Mouse (Mus musculus): Measurements from ENCODE around the gene Klf12. TPM values are rescaled to one million over a fixed set of nuclear protein-coding genes. Genes with fewer than 3 reads are reported as not detected.
A peak's percentile ranks its signal among the peaks of the same experiment; 100 is the strongest.

The Klf12 gene
- polyA plus RNA-seq, 1 experiment from 2014 or later = 44.4 TPM

- Histone ChIP-seq H3K27ac (replicated peaks) (peak overlapping the region; percentile 96), H3K9me3 (no peaks in the 10 kb centered on the region), H3K27me3 (no peaks in the 10 kb centered on the region), H3K4me2 (peak overlapping the region; percentile 94), H3K36me3 (no peaks in the 10 kb centered on the region), H3K9ac (peak overlapping the region; percentile 89), H3K4me3 (peak overlapping the region; percentile 65), H3K4me1 (replicated peaks) (peaks cover 34% of the 10 kb centered on the region)
- ATAC-seq (ENCODE audit: low read depth) = peak; percentile 90
- 1% methylated on average over 40 of the region's 48 CpGs for WGBS
Observed at GRCm38 (mm10) chr14:100284861-100285655, 579 bp upstream of the Klf12 start.

GRCm38 (mm10) chr14:100283411-100284118, 914 bp downstream of the Klf12 start:
- WGBS = 0% methylated on average over 27 of the region's 27 CpGs
- peak overlapping the region; percentile 96 for H3K27ac ChIP-seq (replicated peaks)
- peak overlapping the region; percentile 89 for H3K9ac ChIP-seq
- no peaks in the 10 kb centered on the region for H3K27me3 ChIP-seq
- peaks cover 34% of the 10 kb centered on the region for H3K4me1 ChIP-seq (replicated peaks)
- H3K4me3 ChIP-seq = peak overlapping the region; percentile 65
- H3K9me3 ChIP-seq = no peaks in the 10 kb centered on the region
- peak; percentile 9 for ATAC-seq (ENCODE audit: low read depth)
- peak overlapping the region; percentile 94 for H3K4me2 ChIP-seq
- no peaks in the 10 kb centered on the region for H3K36me3 ChIP-seq

GRCm38 (mm10) chr14:100282651-100283050, 1.8 kb downstream of the Klf12 start:
- peak overlapping the region; percentile 65 for H3K4me3 ChIP-seq
- H3K4me2 ChIP-seq = peak overlapping the region; percentile 94
- H3K36me3 ChIP-seq = no peaks in the 10 kb centered on the region
- peak overlapping the region; percentile 89 for H3K9ac ChIP-seq
- H3K27ac ChIP-seq (replicated peaks) = peak overlapping the region; percentile 96; the same call in 1 of the 2 replicates
- no peaks in the 10 kb centered on the region for H3K9me3 ChIP-seq
- WGBS = 4% methylated on average over 7 of the region's 7 CpGs
- peaks cover 34% of the 10 kb centered on the region for H3K4me1 ChIP-seq (replicated peaks)
- no peaks in the 10 kb centered on the region for H3K27me3 ChIP-seq
- ATAC-seq (ENCODE audit: low read depth) = no peak

GRCm38 (mm10) chr14:100281734-100282133, 2.7 kb downstream of the Klf12 start:
- ATAC-seq (ENCODE audit: low read depth) = no peak
- H3K27ac ChIP-seq (replicated peaks) = no peak overlapping the region
- no peak overlapping the region; the same call in 1 of the 2 replicates for H3K4me3 ChIP-seq
- H3K9me3 ChIP-seq = no peaks in the 10 kb centered on the region
- no peaks in the 10 kb centered on the region for H3K27me3 ChIP-seq
- WGBS = 64% methylated on average over 3 of the region's 3 CpGs
- peaks cover 25% of the 10 kb centered on the region for H3K4me1 ChIP-seq (replicated peaks)
- no peaks in the 10 kb centered on the region for H3K36me3 ChIP-seq
- H3K4me2 ChIP-seq = peak overlapping the region; percentile 39
- H3K9ac ChIP-seq = no peak overlapping the region

GRCm38 (mm10) chr14:100274179-100274578, 10.3 kb downstream of the Klf12 start:
- Histone ChIP-seq H3K27ac (replicated peaks) (no peak overlapping the region), H3K4me2 (no peak overlapping the region), H3K4me3 (no peak overlapping the region), H3K27me3 (no peaks in the 10 kb centered on the region), H3K9me3 (no peaks in the 10 kb centered on the region), H3K4me1 (replicated peaks) (no peaks in the 10 kb centered on the region), H3K36me3 (no peaks in the 10 kb centered on the region), H3K9ac (no peak overlapping the region)
- no peak for ATAC-seq (ENCODE audit: low read depth)
- 92% methylated on average over 2 of the region's 2 CpGs for WGBS

GRCm38 (mm10) chr14:100260531-100260930, 23.9 kb downstream of the Klf12 start:
- H3K27ac ChIP-seq (replicated peaks) = 0 out of 2 replicates have a peak overlapping the region, but pooled peaks have one; percentile 33
- no peaks in the 10 kb centered on the region for H3K9me3 ChIP-seq
- ATAC-seq (ENCODE audit: low read depth) = no peak
- H3K4me2 ChIP-seq = no peak overlapping the region
- no peaks in the 10 kb centered on the region for H3K4me1 ChIP-seq (replicated peaks)
- H3K36me3 ChIP-seq = no peaks in the 10 kb centered on the region
- WGBS = 82% methylated on average over 4 of the region's 4 CpGs
- no peak overlapping the region for H3K9ac ChIP-seq
- no peaks in the 10 kb centered on the region for H3K27me3 ChIP-seq
- H3K4me3 ChIP-seq = no peak overlapping the region

GRCm38 (mm10) chr14:100243046-100243445, 41.4 kb downstream of the Klf12 start:
- Histone ChIP-seq H3K27ac (replicated peaks) (no peak overlapping the region), H3K4me1 (replicated peaks) (no peaks in the 10 kb centered on the region), H3K9ac (no peak overlapping the region), H3K36me3 (no peaks in the 10 kb centered on the region), H3K4me3 (no peak overlapping the region), H3K9me3 (no peaks in the 10 kb centered on the region), H3K27me3 (no peaks in the 10 kb centered on the region), H3K4me2 (no peak overlapping the region)
- ATAC-seq (ENCODE audit: low read depth) = no peak
- WGBS = 93% methylated on average over 5 of the region's 5 CpGs

- Histone ChIP-seq H3K27ac (replicated peaks) (no peak overlapping the region), H3K27me3 (no peaks in the 10 kb centered on the region), H3K36me3 (no peaks in the 10 kb centered on the region), H3K9me3 (no peaks in the 10 kb centered on the region), H3K4me2 (no peak overlapping the region), H3K4me3 (no peak overlapping the region), H3K4me1 (replicated peaks) (0 out of 2 replicates have a peak, but pooled peaks cover 8% of the 10 kb centered on the region), H3K9ac (no peak overlapping the region)
- 79% methylated on average over 4 of the region's 4 CpGs for WGBS
- no peak for ATAC-seq (ENCODE audit: low read depth)
Observed at GRCm38 (mm10) chr14:100239874-100240273, 44.6 kb downstream of the Klf12 start.

- 91% methylated on average over 7 of the region's 7 CpGs for WGBS
- Histone ChIP-seq H3K9me3 (no peaks in the 10 kb centered on the region), H3K27ac (replicated peaks) (no peak overlapping the region), H3K4me2 (no peak overlapping the region), H3K36me3 (no peaks in the 10 kb centered on the region), H3K4me1 (replicated peaks) (0 out of 2 replicates have a peak, but pooled peaks cover 8% of the 10 kb centered on the region), H3K9ac (no peak overlapping the region), H3K27me3 (no peaks in the 10 kb centered on the region), H3K4me3 (no peak overlapping the region)
- no peak for ATAC-seq (ENCODE audit: low read depth)
Observed at GRCm38 (mm10) chr14:100236757-100237156, 47.7 kb downstream of the Klf12 start.

GRCm38 (mm10) chr14:100235746-100236145, 48.7 kb downstream of the Klf12 start:
- no peaks in the 10 kb centered on the region for H3K9me3 ChIP-seq
- H3K27ac ChIP-seq (replicated peaks) = no peak overlapping the region
- no peaks in the 10 kb centered on the region for H3K36me3 ChIP-seq
- no peak for ATAC-seq (ENCODE audit: low read depth)
- H3K27me3 ChIP-seq = no peaks in the 10 kb centered on the region
- H3K9ac ChIP-seq = no peak overlapping the region
- 59% methylated on average over 3 of the region's 3 CpGs for WGBS
- no peak overlapping the region for H3K4me3 ChIP-seq
- 0 out of 2 replicates have a peak, but pooled peaks cover 8% of the 10 kb centered on the region for H3K4me1 ChIP-seq (replicated peaks)
- no peak overlapping the region for H3K4me2 ChIP-seq

GRCm38 (mm10) chr14:100231384-100231783, 53.1 kb downstream of the Klf12 start:
- ATAC-seq (ENCODE audit: low read depth) = no peak
- Histone ChIP-seq H3K9ac (no peak overlapping the region), H3K9me3 (no peaks in the 10 kb centered on the region), H3K27ac (replicated peaks) (no peak overlapping the region), H3K4me2 (no peak overlapping the region), H3K27me3 (no peaks in the 10 kb centered on the region), H3K4me1 (replicated peaks) (0 out of 2 replicates have a peak, but pooled peaks cover 5% of the 10 kb centered on the region), H3K36me3 (no peaks in the 10 kb centered on the region), H3K4me3 (no peak overlapping the region)
- WGBS = 71% methylated on average over 1 of the region's 1 CpGs

- Histone ChIP-seq H3K4me2 (no peak overlapping the region), H3K9ac (no peak overlapping the region), H3K9me3 (no peaks in the 10 kb centered on the region), H3K36me3 (no peaks in the 10 kb centered on the region), H3K4me1 (replicated peaks) (peaks cover 16% of the 10 kb centered on the region), H3K27ac (replicated peaks) (no peak overlapping the region), H3K4me3 (no peak overlapping the region), H3K27me3 (no peaks in the 10 kb centered on the region)
- no peak for ATAC-seq (ENCODE audit: low read depth)
- 93% methylated on average over 6 of the region's 6 CpGs for WGBS
Observed at GRCm38 (mm10) chr14:100228120-100228519, 56.4 kb downstream of the Klf12 start.
